Mouse (Mus musculus) mammary gland, adult 2 months (tissue): ENCODE measurements around the gene Slc6a8. TPM values are rescaled to one million over a fixed set of nuclear protein-coding genes. Genes with fewer than 3 reads are reported as not detected.

Source experiments
- polyA plus RNA-seq: library from polyadenylated mRNA; depleted of rRNA; stranded (reverse); fragments of >200 nt; gene quantifications from 2 replicates; pipeline ENCODE4 v1.2.3, GENCODE M21; 2012; ENCODE audit warnings: low replicate concordance; rRNA removed

The Slc6a8 gene
- 32.4 and 66.4 TPM in 2 replicates for polyA plus RNA-seq

GRCm38 (mm10) chrX:73672879-73673618 is at the start of gene Slc6a8:
TSS of gene Slc6a8 (plus strand) at chrX:73673150.

GRCm38 (mm10) chrX:73639255-73639675 is 33.7 kb upstream of the Slc6a8 start, which contains the start of gene Dusp9:
TSS of gene Dusp9 (plus strand) at chrX:73639419.

GRCm38 (mm10) chrX:73659575-73660283 is 13.2 kb upstream of the Slc6a8 start, which contains the start of gene Pnck:
TSS of gene Pnck (minus strand) at chrX:73660117.

GRCm38 (mm10) chrX:73716109-73716661 is 43.2 kb downstream of the Slc6a8 start, which contains the start of the genes Bcap31 and Abcd1:
TSS of gene Bcap31 (minus strand) at chrX:73716175.
TSS of gene Abcd1 (plus strand) at chrX:73716597.

Other genes starting within 250 kb of the Slc6a8 start
- gene Trex2, start 237.8 kb upstream of the Slc6a8 start, polyA plus RNA-seq, result 1.1 and 3.4 TPM in 2 replicates
- gene Haus7, start 214.1 kb upstream of the Slc6a8 start, polyA plus RNA-seq, result 23.8 and 32.0 TPM in 2 replicates
- gene Bgn, start 189.5 kb upstream of the Slc6a8 start, polyA plus RNA-seq, result 209 and 447 TPM in 2 replicates
- 0.72 TPM in 1 of 2 replicates, not detected in the other for gene Atp2b3, start 170.1 kb upstream of the Slc6a8 start, polyA plus RNA-seq
- 1.2 and 1.8 TPM in 2 replicates for gene Dusp9, start 33.7 kb upstream of the Slc6a8 start, polyA plus RNA-seq
- 3.1 and 7.9 TPM in 2 replicates for gene Pnck, start 13.0 kb upstream of the Slc6a8 start, polyA plus RNA-seq
- gene Bcap31, start 43.0 kb downstream of the Slc6a8 start, polyA plus RNA-seq, result 52.1 and 145 TPM in 2 replicates
- gene Abcd1, start 43.4 kb downstream of the Slc6a8 start, polyA plus RNA-seq, result 54.7 and 56.8 TPM in 2 replicates
- gene Plxnb3, start 83.9 kb downstream of the Slc6a8 start, polyA plus RNA-seq, result 1.1 and 2.1 TPM in 2 replicates
- 33.8 and 40.9 TPM in 2 replicates for gene Srpk3, start 101.3 kb downstream of the Slc6a8 start, polyA plus RNA-seq
- gene Idh3g, start 113.7 kb downstream of the Slc6a8 start, polyA plus RNA-seq, result 290 and 957 TPM in 2 replicates
- gene Ssr4, start 113.9 kb downstream of the Slc6a8 start, polyA plus RNA-seq, result 196 and 219 TPM in 2 replicates
- 1.9 and 2.8 TPM in 2 replicates for gene Pdzd4, start 151.8 kb downstream of the Slc6a8 start, polyA plus RNA-seq
- not detected in 2 replicates for gene Avpr2, start 219.0 kb downstream of the Slc6a8 start, polyA plus RNA-seq
- 3.8 and 4.2 TPM in 2 replicates for gene L1cam, start 223.0 kb downstream of the Slc6a8 start, polyA plus RNA-seq
- gene Arhgap4, start 248.7 kb downstream of the Slc6a8 start, polyA plus RNA-seq, result 109 and 157 TPM in 2 replicates
- 45.5 and 58.2 TPM in 2 replicates for gene Naa10, start 248.8 kb downstream of the Slc6a8 start, polyA plus RNA-seq